Mouse (Mus musculus): Measurements from ENCODE around the gene Pde1b. TPM values are rescaled to one million over a fixed set of nuclear protein-coding genes. Genes with fewer than 3 reads are reported as not detected.

The Pde1b gene
- polyA plus RNA-seq, 1 experiment from 2014 or later = 2.8 TPM

DNA sequence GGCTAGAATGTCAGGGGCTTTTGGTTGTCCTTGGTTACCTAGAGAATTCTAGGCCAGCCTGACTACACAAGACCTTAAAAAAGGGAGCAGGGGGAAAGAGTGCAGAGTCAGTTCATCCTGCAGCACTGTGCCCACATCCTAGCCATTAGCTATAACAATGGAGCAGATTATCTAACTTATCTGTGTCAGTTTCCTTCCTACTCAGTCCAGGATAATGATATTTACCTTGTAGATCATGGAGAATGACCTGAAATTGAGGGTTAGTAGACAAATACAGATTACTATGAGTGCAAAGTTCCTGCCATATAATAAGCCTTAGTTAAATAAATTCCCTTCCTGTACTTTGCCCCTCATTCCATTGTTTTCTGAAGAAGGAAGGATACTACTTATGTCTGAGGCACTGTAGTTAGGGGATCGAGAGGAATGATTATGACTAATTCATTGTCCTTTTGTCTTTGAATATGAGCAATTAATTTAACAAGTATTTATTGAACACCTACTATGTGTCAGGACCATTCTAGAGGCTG lies 23.7 kb upstream of the Pde1b start:
- no peak overlapping the region for H3K4me3 ChIP-seq (ENCODE audit: low read length)
- H3K4me1 ChIP-seq (ENCODE audit: control insufficient read depth, insufficient read depth, low read length) = no peaks in the 10 kb centered on the region
- no peaks in the 10 kb centered on the region for H3K27me3 ChIP-seq (ENCODE audit: control insufficient read depth, insufficient read depth, low read length)
- H3K9me3 ChIP-seq (replicated peaks; ENCODE audit: control insufficient read depth, low read length) = no peaks in the 10 kb centered on the region
- no peak overlapping the region for H3K9ac ChIP-seq (ENCODE audit: low read length)
- no peak overlapping the region for H3K4me2 ChIP-seq (ENCODE audit: low read depth, low read length)
- no peak for ATAC-seq (replicated peaks; ENCODE audit: extremely low read depth, insufficient read depth, low FRiP score)
- no peak overlapping the region for H3K27ac ChIP-seq (ENCODE audit: low read length)
- no peaks in the 10 kb centered on the region for H3K36me3 ChIP-seq (ENCODE audit: control insufficient read depth, insufficient read depth)
- WGBS = 50% methylated on average over 1 of the region's 1 CpGs

DNA sequence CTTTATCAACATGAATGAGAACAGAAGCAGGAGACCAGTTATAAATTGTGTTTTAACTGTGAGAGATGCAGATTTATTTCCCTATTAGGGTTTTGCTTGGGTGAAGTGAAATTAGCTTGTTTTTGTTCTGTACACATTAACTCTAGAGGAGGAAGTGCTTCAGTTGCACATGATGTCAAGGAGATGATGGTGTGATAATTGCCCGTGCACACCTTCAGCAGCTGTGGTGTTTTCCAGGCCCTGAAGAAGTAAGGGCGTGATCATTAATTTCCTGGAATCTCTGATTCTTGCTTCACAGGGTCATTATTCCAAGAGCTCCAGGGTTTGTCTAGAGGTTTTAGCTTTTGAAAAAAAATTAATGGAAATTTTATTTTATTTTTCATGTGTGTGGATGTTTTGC lies 22.7 kb upstream of the Pde1b start:
- H3K27ac ChIP-seq (ENCODE audit: low read length) = no peak overlapping the region
- no peak overlapping the region for H3K9ac ChIP-seq (ENCODE audit: low read length)
- no peak overlapping the region for H3K4me2 ChIP-seq (ENCODE audit: low read depth, low read length)
- 68% methylated on average over 2 of the region's 2 CpGs for WGBS
- H3K4me3 ChIP-seq (ENCODE audit: low read length) = no peak overlapping the region
- H3K36me3 ChIP-seq (ENCODE audit: control insufficient read depth, insufficient read depth) = no peaks in the 10 kb centered on the region
- H3K9me3 ChIP-seq (replicated peaks; ENCODE audit: control insufficient read depth, low read length) = no peaks in the 10 kb centered on the region
- ATAC-seq (replicated peaks; ENCODE audit: extremely low read depth, insufficient read depth, low FRiP score) = no peak
- H3K4me1 ChIP-seq (ENCODE audit: control insufficient read depth, insufficient read depth, low read length) = no peaks in the 10 kb centered on the region
- H3K27me3 ChIP-seq (ENCODE audit: control insufficient read depth, insufficient read depth, low read length) = no peaks in the 10 kb centered on the region

DNA sequence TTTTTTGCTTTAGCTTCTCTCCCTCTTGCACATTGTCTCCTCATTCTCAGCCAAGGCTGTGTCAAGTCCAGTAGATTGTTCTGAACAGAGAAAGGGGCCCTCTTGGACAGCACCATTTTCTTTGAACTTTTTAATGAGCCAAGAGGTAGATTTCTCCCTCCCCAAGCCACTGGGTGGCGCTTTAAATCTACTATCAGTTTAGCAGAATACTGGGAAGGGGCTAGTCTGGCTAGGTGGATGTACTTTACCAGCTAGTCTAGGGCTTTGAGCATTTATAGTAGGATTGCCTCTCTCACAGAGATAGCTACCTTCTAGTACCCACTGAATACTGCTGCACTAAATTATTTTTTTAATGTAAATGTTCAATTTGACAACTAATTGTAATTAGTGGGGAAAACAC lies 20.3 kb upstream of the Pde1b start:
- no peak overlapping the region for H3K4me2 ChIP-seq (ENCODE audit: low read depth, low read length)
- H3K4me3 ChIP-seq (ENCODE audit: low read length) = no peak overlapping the region
- no peak for ATAC-seq (replicated peaks; ENCODE audit: extremely low read depth, insufficient read depth, low FRiP score)
- WGBS = 0% methylated on average over 1 of the region's 1 CpGs
- H3K27me3 ChIP-seq (ENCODE audit: control insufficient read depth, insufficient read depth, low read length) = no peaks in the 10 kb centered on the region
- H3K9me3 ChIP-seq (replicated peaks; ENCODE audit: control insufficient read depth, low read length) = no peaks in the 10 kb centered on the region
- no peaks in the 10 kb centered on the region for H3K4me1 ChIP-seq (ENCODE audit: control insufficient read depth, insufficient read depth, low read length)
- no peak overlapping the region for H3K27ac ChIP-seq (ENCODE audit: low read length)
- no peaks in the 10 kb centered on the region for H3K36me3 ChIP-seq (ENCODE audit: control insufficient read depth, insufficient read depth)
- H3K9ac ChIP-seq (ENCODE audit: low read length) = no peak overlapping the region

DNA sequence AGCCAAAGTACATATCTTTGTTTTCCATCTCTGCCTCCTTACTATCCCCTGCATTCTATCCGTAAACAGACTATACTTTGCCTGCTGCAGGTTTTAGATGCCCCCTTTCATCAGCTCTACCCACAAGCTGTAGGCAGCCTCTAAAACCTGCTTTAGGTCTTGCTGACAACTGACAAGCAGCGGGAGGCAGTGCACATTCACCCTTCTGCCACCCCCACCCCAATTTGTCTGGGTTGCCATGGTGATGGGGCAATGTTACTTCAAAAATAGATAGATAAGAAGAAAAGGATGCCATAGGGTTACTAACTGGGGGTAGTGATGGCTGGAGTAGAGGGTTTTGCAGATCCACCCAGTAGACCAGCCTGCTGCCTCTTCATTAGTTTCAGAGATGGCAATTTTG lies 18.3 kb upstream of the Pde1b start:
- no peak overlapping the region for H3K4me2 ChIP-seq (ENCODE audit: low read depth, low read length)
- H3K27ac ChIP-seq (ENCODE audit: low read length) = no peak overlapping the region
- no peaks in the 10 kb centered on the region for H3K9me3 ChIP-seq (replicated peaks; ENCODE audit: control insufficient read depth, low read length)
- ATAC-seq (replicated peaks; ENCODE audit: extremely low read depth, insufficient read depth, low FRiP score) = no peak
- H3K9ac ChIP-seq (ENCODE audit: low read length) = no peak overlapping the region
- no peaks in the 10 kb centered on the region for H3K4me1 ChIP-seq (ENCODE audit: control insufficient read depth, insufficient read depth, low read length)
- H3K4me3 ChIP-seq (ENCODE audit: low read length) = no peak overlapping the region
- WGBS = 59% methylated on average over 2 of the region's 2 CpGs
- H3K36me3 ChIP-seq (ENCODE audit: control insufficient read depth, insufficient read depth) = no peaks in the 10 kb centered on the region
- no peaks in the 10 kb centered on the region for H3K27me3 ChIP-seq (ENCODE audit: control insufficient read depth, insufficient read depth, low read length)

DNA sequence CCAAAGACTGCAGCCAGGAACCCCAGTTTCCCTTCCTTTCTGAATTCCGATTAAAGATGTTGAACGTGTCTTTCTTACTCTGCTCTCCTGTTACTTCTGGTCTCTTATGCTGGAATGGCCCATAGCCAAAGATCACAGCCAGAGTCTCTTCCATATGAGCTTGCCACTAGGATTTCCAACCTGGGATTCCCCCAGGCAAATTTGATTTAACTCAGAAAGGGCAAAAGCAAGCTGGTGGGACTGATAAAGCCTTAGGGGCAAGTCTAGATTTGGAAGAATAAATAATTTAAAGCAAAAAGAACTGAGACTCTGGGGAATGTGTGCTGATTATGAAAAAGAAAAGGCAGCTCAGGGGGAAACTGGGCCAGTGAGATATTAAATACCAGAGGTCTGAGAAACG lies 17.7 kb upstream of the Pde1b start:
- Histone ChIP-seq H3K9ac (ENCODE audit: low read length) (no peak overlapping the region), H3K36me3 (ENCODE audit: control insufficient read depth, insufficient read depth) (no peaks in the 10 kb centered on the region), H3K4me1 (ENCODE audit: control insufficient read depth, insufficient read depth, low read length) (no peaks in the 10 kb centered on the region), H3K4me2 (ENCODE audit: low read depth, low read length) (no peak overlapping the region), H3K27me3 (ENCODE audit: control insufficient read depth, insufficient read depth, low read length) (no peaks in the 10 kb centered on the region), H3K9me3 (replicated peaks; ENCODE audit: control insufficient read depth, low read length) (no peaks in the 10 kb centered on the region), H3K27ac (ENCODE audit: low read length) (no peak overlapping the region), H3K4me3 (ENCODE audit: low read length) (no peak overlapping the region)
- no peak for ATAC-seq (replicated peaks; ENCODE audit: extremely low read depth, insufficient read depth, low FRiP score)
- WGBS = 53% methylated on average over 3 of the region's 3 CpGs

DNA sequence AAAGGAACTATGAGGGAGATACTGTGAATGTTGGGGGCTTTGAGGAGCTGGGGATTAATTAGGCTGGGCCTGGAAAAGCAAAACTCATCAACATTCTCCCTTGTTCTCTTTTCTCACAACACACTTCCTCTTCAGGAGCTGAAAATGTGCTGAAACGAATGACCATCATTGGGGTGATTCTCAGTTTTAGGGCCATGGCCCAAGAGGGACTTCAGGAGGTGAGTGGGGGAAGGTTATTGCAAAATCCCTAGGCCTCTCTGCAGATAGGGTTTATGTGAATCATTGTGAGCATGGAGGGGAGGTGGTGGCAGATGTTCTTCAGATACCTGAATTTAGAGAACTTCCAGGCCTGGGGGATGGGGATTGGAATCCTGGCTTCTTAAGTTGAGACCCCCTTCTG lies 16.2 kb upstream of the Pde1b start:
- H3K27ac ChIP-seq (ENCODE audit: low read length) = no peak overlapping the region
- ATAC-seq (replicated peaks; ENCODE audit: extremely low read depth, insufficient read depth, low FRiP score) = no peak
- H3K9me3 ChIP-seq (replicated peaks; ENCODE audit: control insufficient read depth, low read length) = no peaks in the 10 kb centered on the region
- H3K9ac ChIP-seq (ENCODE audit: low read length) = no peak overlapping the region
- H3K27me3 ChIP-seq (ENCODE audit: control insufficient read depth, insufficient read depth, low read length) = no peaks in the 10 kb centered on the region
- no peaks in the 10 kb centered on the region for H3K36me3 ChIP-seq (ENCODE audit: control insufficient read depth, insufficient read depth)
- H3K4me1 ChIP-seq (ENCODE audit: control insufficient read depth, insufficient read depth, low read length) = no peaks in the 10 kb centered on the region
- no peak overlapping the region for H3K4me3 ChIP-seq (ENCODE audit: low read length)
- WGBS = 71% methylated on average over 1 of the region's 1 CpGs
- H3K4me2 ChIP-seq (ENCODE audit: low read depth, low read length) = no peak overlapping the region

DNA sequence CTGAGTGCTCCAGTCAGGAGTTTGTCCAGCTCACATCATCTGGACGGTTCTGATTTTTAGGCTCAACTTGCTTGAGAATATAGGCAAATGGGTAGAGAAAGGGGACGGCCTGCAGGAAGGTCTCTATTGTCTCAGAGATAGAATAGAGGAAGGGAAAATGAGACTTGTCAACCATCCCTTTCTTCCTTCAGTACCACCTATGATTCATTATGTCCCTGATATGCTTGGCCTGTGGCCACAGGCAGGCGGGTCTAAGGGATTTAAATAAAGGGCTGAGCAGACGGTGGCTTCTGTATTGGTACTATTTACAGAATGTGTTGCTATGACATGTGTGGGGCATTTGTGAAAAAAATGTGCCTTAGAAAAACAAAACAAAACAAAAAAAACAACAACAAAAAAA lies 14.5 kb upstream of the Pde1b start:
- Histone ChIP-seq H3K9me3 (replicated peaks; ENCODE audit: control insufficient read depth, low read length) (no peaks in the 10 kb centered on the region), H3K27me3 (ENCODE audit: control insufficient read depth, insufficient read depth, low read length) (no peaks in the 10 kb centered on the region), H3K4me2 (ENCODE audit: low read depth, low read length) (no peak overlapping the region), H3K36me3 (ENCODE audit: control insufficient read depth, insufficient read depth) (no peaks in the 10 kb centered on the region), H3K4me1 (ENCODE audit: control insufficient read depth, insufficient read depth, low read length) (no peaks in the 10 kb centered on the region), H3K9ac (ENCODE audit: low read length) (no peak overlapping the region), H3K27ac (ENCODE audit: low read length) (no peak overlapping the region), H3K4me3 (ENCODE audit: low read length) (no peak overlapping the region)
- 37% methylated on average over 4 of the region's 4 CpGs for WGBS
- ATAC-seq (replicated peaks; ENCODE audit: extremely low read depth, insufficient read depth, low FRiP score) = no peak

DNA sequence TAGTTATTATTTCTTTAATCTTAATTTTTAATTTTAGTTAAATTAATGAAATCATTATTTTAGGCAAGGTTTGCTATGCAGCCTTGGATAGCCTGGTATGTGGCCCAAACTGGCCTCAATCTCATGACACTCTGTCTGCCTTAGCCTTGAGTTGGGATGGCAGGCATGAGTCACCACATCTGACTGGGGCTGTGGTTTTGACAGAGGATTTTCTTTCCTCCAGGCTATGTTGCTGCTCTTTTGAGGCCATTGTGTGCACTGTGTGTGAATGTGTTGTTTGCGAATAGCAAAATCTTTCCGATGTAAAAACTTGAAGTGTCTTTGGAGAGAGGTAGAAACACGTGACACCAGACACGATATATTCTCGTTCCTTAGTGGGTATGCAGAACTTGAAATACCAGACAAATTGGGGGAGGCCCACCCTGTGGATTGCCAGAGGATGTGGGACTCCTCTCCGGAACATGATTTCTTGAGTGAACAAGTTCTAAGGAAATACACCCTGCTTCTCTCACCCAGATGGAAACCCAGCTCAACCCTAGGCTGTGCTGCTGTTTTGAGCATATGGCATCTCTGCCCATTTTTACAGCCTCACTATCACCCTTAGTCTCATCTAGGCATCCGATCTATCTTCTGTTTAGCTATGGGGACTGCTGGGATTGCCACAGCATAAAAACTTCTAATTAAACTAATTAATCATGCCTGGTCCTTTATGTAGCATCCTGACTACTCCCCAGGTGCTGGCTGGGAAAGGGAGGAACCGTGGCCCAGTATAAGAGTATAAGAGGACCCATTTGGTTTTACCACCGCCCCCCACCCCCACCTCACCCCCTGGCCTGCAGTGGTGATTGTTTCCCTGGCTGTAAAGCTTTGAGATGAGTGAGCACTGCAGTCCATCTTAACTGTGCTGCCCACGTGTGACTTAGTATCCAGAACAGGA lies 6.4 kb upstream of the Pde1b start:
- Histone ChIP-seq H3K27me3 (ENCODE audit: control insufficient read depth, insufficient read depth, low read length) (no peaks in the 10 kb centered on the region), H3K9me3 (replicated peaks; ENCODE audit: control insufficient read depth, low read length) (no peaks in the 10 kb centered on the region), H3K36me3 (ENCODE audit: control insufficient read depth, insufficient read depth) (no peaks in the 10 kb centered on the region), H3K4me3 (ENCODE audit: low read length) (no peak overlapping the region), H3K4me2 (ENCODE audit: low read depth, low read length) (no peak overlapping the region), H3K9ac (ENCODE audit: low read length) (no peak overlapping the region), H3K27ac (ENCODE audit: low read length) (no peak overlapping the region), H3K4me1 (ENCODE audit: control insufficient read depth, insufficient read depth, low read length) (no peaks in the 10 kb centered on the region)
- no peak for ATAC-seq (replicated peaks; ENCODE audit: extremely low read depth, insufficient read depth, low FRiP score)
- 67% methylated on average over 10 of the region's 10 CpGs for WGBS

DNA sequence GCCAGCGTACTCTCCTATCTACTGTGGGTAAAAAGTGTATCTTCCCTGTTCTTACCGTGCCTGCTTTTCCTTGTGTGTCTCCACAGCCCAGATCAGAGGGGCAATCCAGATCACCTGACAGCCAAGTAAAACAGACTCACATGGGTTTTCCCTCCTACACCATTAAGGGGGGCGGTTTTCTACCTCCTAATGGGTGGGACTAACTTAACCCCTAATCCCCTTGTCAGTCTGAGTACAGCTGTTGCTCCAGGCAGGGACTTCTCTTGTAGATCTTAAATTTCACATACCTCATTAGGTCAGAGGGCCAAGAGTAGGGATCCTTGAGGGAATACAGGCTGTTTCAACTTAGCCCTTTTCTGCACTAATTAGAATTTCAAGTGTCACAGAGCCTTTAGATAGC lies 4.7 kb upstream of the Pde1b start:
- Histone ChIP-seq H3K27ac (ENCODE audit: low read length) (no peak overlapping the region), H3K4me2 (ENCODE audit: low read depth, low read length) (no peak overlapping the region), H3K27me3 (ENCODE audit: control insufficient read depth, insufficient read depth, low read length) (no peaks in the 10 kb centered on the region; the same call in 1 of the 2 replicates), H3K4me1 (ENCODE audit: control insufficient read depth, insufficient read depth, low read length) (no peaks in the 10 kb centered on the region), H3K4me3 (ENCODE audit: low read length) (no peak overlapping the region), H3K9me3 (replicated peaks; ENCODE audit: control insufficient read depth, low read length) (no peaks in the 10 kb centered on the region), H3K36me3 (ENCODE audit: control insufficient read depth, insufficient read depth) (no peaks in the 10 kb centered on the region), H3K9ac (ENCODE audit: low read length) (no peak overlapping the region)
- no peak for ATAC-seq (replicated peaks; ENCODE audit: extremely low read depth, insufficient read depth, low FRiP score)
- WGBS = 37% methylated on average over 3 of the region's 3 CpGs

Measured in heart, embryonic 16.5 days (tissue).